Mouse (Mus musculus) hematopoietic stem cell, adult 5-6 weeks (primary cell): Measurements from ENCODE around the gene Cyth4. TPM values are rescaled to one million over a fixed set of nuclear protein-coding genes. Genes with fewer than 3 reads are reported as not detected.

Source experiments
- ATAC-seq, 2 experiments: fragments of 125-278 bp in 1 of 2; replicated peaks in 1 of 2; 2 replicates each; pipeline ENCODE4 v1.8.0; 2016 to 2017; ENCODE audit warnings: inconsistent platforms in 2 of 2, mild to moderate bottlenecking in 2 of 2, moderate number of reproducible peaks in 2 of 2, low read depth in 1 of 2, moderate TSS enrichment in 1 of 2; ENCODE audit not compliant: low FRiP score in 2 of 2, poor library complexity in 2 of 2, severe bottlenecking in 2 of 2, insufficient read depth in 1 of 2, low TSS enrichment in 1 of 2
- total RNA-seq: library from RNA; stranded (forward); fragments of 172-1452, 232-1000 nt; gene quantifications from 2 replicates; pipeline ENCODE4 v1.2.3, GENCODE M21; 2017

Cyth4 gene
- 50.4 and 75.4 TPM in 2 replicates for total RNA-seq

- peak; percentile 83 to 84 for ATAC-seq
Measured at GRCm38 (mm10) chr15:78596914-78597313, at the start of gene Cyth4. Gene Cyth4 (plus strand): TSS chr15:78597047.

GRCm38 (mm10) chr15:78547415-78548335 lies 49.2 kb upstream of the Cyth4 start:
- ATAC-seq = peak in 1 of 2 experiments; percentile 41; a peak in 1 of 4 replicates

GRCm38 (mm10) chr15:78548336-78548665 lies 48.5 kb upstream of the Cyth4 start:
- ATAC-seq = 0 out of 4 replicates have a peak, but pooled peaks of 1 of the 2 experiments have one; percentile 28

GRCm38 (mm10) chr15:78548711-78549110 lies 48.1 kb upstream of the Cyth4 start:
- no peak for ATAC-seq

GRCm38 (mm10) chr15:78549189-78549734 lies 47.6 kb upstream of the Cyth4 start:
- ATAC-seq = no peak

GRCm38 (mm10) chr15:78554545-78555313 lies 42.1 kb upstream of the Cyth4 start:
- ATAC-seq = no peak

GRCm38 (mm10) chr15:78557693-78558535 lies 38.9 kb upstream of the Cyth4 start:
- peak; percentile 23 to 33; a peak in 1 of 4 replicates for ATAC-seq

- ATAC-seq = no peak
Measured at GRCm38 (mm10) chr15:78559141-78559979, 37.5 kb upstream of the Cyth4 start.

- no peak for ATAC-seq
Measured at GRCm38 (mm10) chr15:78563344-78563743, 33.5 kb upstream of the Cyth4 start.

GRCm38 (mm10) chr15:78563937-78564336 lies 32.9 kb upstream of the Cyth4 start:
- peak; percentile 74 to 81 for ATAC-seq

- ATAC-seq = no peak
Measured at GRCm38 (mm10) chr15:78564764-78565435, 31.9 kb upstream of the Cyth4 start.

GRCm38 (mm10) chr15:78567608-78568120 lies 29.2 kb upstream of the Cyth4 start:
- ATAC-seq = no peak

GRCm38 (mm10) chr15:78570170-78570569 lies 26.7 kb upstream of the Cyth4 start:
- ATAC-seq = no peak

- peak; percentile 66 to 72 for ATAC-seq
Measured at GRCm38 (mm10) chr15:78571554-78572269, 25.1 kb upstream of the Cyth4 start.

GRCm38 (mm10) chr15:78572270-78572600 lies 24.6 kb upstream of the Cyth4 start:
- no peak for ATAC-seq
